ENCODE assay signal across 21 mouse cellular contexts in genomic region chr13:29775603-29776230, GRCm38 (mm10).
DNase-seq lines count a peak whose midpoint lies in the region; ATAC-seq lines count a peak whose summit lies in the region.
"Had no signal": no experiment of that assay in that cellular context is flagged by ENCODE, and none has a peak within 500 bp of the region (broad histone marks: within the 10 kb centered on the region; RNA-seq: fewer than 3 reads in every experiment).

No protein-coding gene starts in this region.

- H3K9ac ChIP-seq in midbrain, embryonic 13.5 days (replicated peaks), result no peak overlapping the region
- H3K9ac ChIP-seq in midbrain, embryonic 11.5 days (ENCODE audit: low read length), result no peak overlapping the region
- H3K9ac ChIP-seq in hindbrain, embryonic 12.5 days, result no peak overlapping the region
- H3K9ac ChIP-seq: intestine, embryonic 15.5 days; limb, embryonic 15.5 days; liver, embryonic 15.5 days; midbrain, embryonic 15.5 days had no signal

- H3K27ac ChIP-seq in midbrain, embryonic 13.5 days, result no peak overlapping the region
- H3K27ac ChIP-seq in midbrain, embryonic 11.5 days (ENCODE audit: low read depth, low read length), result no peak overlapping the region
- peak overlapping the region; percentile 55 for H3K27ac ChIP-seq in hindbrain, embryonic 12.5 days
- H3K27ac ChIP-seq: gastrocnemius, adult 2 months; heart, adult 2 months; intestine, embryonic 15.5 days; left cerebral cortex, adult 2 months; limb, embryonic 15.5 days; liver, embryonic 15.5 days; midbrain, embryonic 15.5 days had no signal

- intact Hi-C loops in left cerebral cortex, postnatal 14 days (cut with DNase I), result no loop called here

- no peaks in the 10 kb centered on the region for H3K36me3 ChIP-seq in midbrain, embryonic 13.5 days
- H3K36me3 ChIP-seq in midbrain, embryonic 11.5 days (ENCODE audit: control insufficient read depth, insufficient read depth, low read length), result no peaks in the 10 kb centered on the region
- H3K36me3 ChIP-seq in hindbrain, embryonic 12.5 days, result no peaks in the 10 kb centered on the region
- H3K36me3 ChIP-seq: intestine, embryonic 15.5 days; limb, embryonic 15.5 days; liver, embryonic 15.5 days; midbrain, embryonic 15.5 days had no signal

- H3K4me3 ChIP-seq in midbrain, embryonic 13.5 days (replicated peaks), result no peak overlapping the region
- H3K4me3 ChIP-seq in midbrain, embryonic 11.5 days (ENCODE audit: low read depth, low read length), result no peak overlapping the region
- no peak overlapping the region for H3K4me3 ChIP-seq in hindbrain, embryonic 12.5 days
- H3K4me3 ChIP-seq: gastrocnemius, adult 2 months; heart, adult 2 months; intestine, embryonic 15.5 days; left cerebral cortex, adult 2 months; limb, embryonic 15.5 days; liver, embryonic 15.5 days; midbrain, embryonic 15.5 days; myocyte had no signal

- H3K27me3 ChIP-seq in midbrain, embryonic 13.5 days, result no peaks in the 10 kb centered on the region
- no peaks in the 10 kb centered on the region for H3K27me3 ChIP-seq in midbrain, embryonic 11.5 days (ENCODE audit: control insufficient read depth, insufficient read depth, low read length)
- H3K27me3 ChIP-seq in hindbrain, embryonic 12.5 days, result no peaks in the 10 kb centered on the region
- H3K27me3 ChIP-seq: intestine, embryonic 15.5 days; limb, embryonic 15.5 days; liver, embryonic 15.5 days; midbrain, embryonic 15.5 days had no signal

- DNase-seq in midbrain, embryonic 11.5 days (ENCODE audit: low spot score, missing footprints), result no peak
- DNase-seq in embryo, embryonic 9.5 days (ENCODE audit: extremely low spot score), result peak; percentile 22
- DNase-seq in mesoderm, embryonic 11.5 days (ENCODE audit: low read depth, low spot score), result peak; percentile 69
- DNase-seq in left cerebral cortex, postnatal 14 days (ENCODE audit: low spot score in 2 of 2), result no peak
- no peak for DNase-seq in thymus, postnatal 14 days
- DNase-seq: adrenal gland, adult 8-10 months; cerebellum, adult 9-10 months; gastrocnemius, adult 2 months; heart, adult 2 months; heart, postnatal 4 days; kidney, adult 9 months; thymus, postnatal 36 days had no signal

- no peak overlapping the region for H3K4me2 ChIP-seq in midbrain, embryonic 13.5 days (replicated peaks)
- no peak overlapping the region for H3K4me2 ChIP-seq in midbrain, embryonic 11.5 days
- no peak overlapping the region for H3K4me2 ChIP-seq in hindbrain, embryonic 12.5 days (replicated peaks)
- H3K4me2 ChIP-seq: intestine, embryonic 15.5 days; limb, embryonic 15.5 days; liver, embryonic 15.5 days; midbrain, embryonic 15.5 days had no signal

- H3K4me1 ChIP-seq in midbrain, embryonic 13.5 days (replicated peaks), result no peaks in the 10 kb centered on the region; the same call in 1 of the 2 replicates
- no peaks in the 10 kb centered on the region for H3K4me1 ChIP-seq in midbrain, embryonic 11.5 days (ENCODE audit: control insufficient read depth, insufficient read depth, low read length)
- H3K4me1 ChIP-seq in hindbrain, embryonic 12.5 days, result peaks cover 20% of the 10 kb centered on the region
- H3K4me1 ChIP-seq: midbrain, embryonic 15.5 days had no signal

- WGBS in midbrain, embryonic 13.5 days, result 69% methylated on average over 8 of the region's 8 CpGs
- WGBS in midbrain, embryonic 11.5 days, result 82% methylated on average over 8 of the region's 8 CpGs
- 47% methylated on average over 8 of the region's 8 CpGs for WGBS in hindbrain, embryonic 12.5 days

- ATAC-seq in midbrain, embryonic 13.5 days, result 0 out of 2 replicates have a peak, but pooled peaks have one; percentile 55
- ATAC-seq in midbrain, embryonic 11.5 days (ENCODE audit: low FRiP score), result no peak
- peak; percentile 65; the same call in 1 of the 2 replicates for ATAC-seq in hindbrain, embryonic 12.5 days (ENCODE audit: low FRiP score)
- ATAC-seq: intestine, embryonic 15.5 days; lung, postnatal 0 days; midbrain, embryonic 15.5 days had no signal

- H3K9me3 ChIP-seq in midbrain, embryonic 13.5 days, result no peaks in the 10 kb centered on the region
- H3K9me3 ChIP-seq in midbrain, embryonic 11.5 days (ENCODE audit: control insufficient read depth, low read length), result no peaks in the 10 kb centered on the region
- H3K9me3 ChIP-seq in hindbrain, embryonic 12.5 days (replicated peaks), result no peaks in the 10 kb centered on the region
- H3K9me3 ChIP-seq: intestine, embryonic 15.5 days; limb, embryonic 15.5 days; liver, embryonic 15.5 days; midbrain, embryonic 15.5 days had no signal

Comparison
In these comparisons a context has a peak if more than half of its experiments do, and no peak if none do; other contexts are left out.
1. DNase-seq: peak in embryo, embryonic 9.5 days (single experiment) and mesoderm, embryonic 11.5 days (single experiment); none in midbrain, embryonic 11.5 days (single experiment), left cerebral cortex, postnatal 14 days (0 of 2) and thymus, postnatal 14 days (single experiment).